Mouse (Mus musculus): ENCODE data around the gene Rabl3.
A peak's percentile ranks its signal among the peaks of the same experiment; 100 is the strongest.

Rabl3 gene

DNA sequence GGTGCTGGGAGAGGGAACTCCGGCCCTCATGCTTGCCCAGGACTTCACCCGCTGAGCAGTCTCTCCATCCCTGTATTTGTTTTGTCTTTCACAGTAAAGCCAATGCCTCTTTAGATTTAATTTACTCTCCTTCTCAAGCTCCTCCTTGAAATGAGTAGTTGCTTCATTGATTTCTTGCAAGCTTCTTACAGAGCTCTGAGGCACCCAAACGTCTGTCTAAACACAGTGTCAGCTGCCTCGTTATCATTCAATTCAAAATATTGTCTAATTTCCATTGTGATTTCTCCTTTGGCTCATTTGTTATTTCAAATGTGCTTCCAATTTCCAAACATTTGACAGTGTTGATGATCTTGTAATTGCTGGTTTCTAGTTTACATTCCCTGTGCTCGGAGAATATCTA is 6.6 kb downstream of the Rabl3 start:
- no peak for DNase-seq (ENCODE audit: low spot score)

DNA sequence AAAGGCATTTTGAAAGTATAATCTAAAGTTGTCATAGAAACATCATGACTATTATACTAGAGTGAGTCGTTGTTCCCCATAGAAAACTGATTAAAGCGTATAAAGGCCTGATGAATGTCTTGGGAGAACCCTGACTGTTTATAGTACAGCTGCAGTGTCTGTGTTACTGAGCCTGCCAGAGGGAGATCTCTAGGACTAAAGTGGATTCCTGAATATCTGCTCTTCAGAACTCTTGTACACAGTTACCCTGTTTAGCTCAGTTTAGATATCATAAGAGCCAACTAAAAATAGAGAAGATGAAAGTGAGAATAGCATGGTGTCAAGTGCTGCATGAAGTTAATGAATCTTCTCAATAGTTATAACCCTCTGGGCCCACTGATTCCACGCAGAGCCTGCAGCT is 10.6 kb downstream of the Rabl3 start:
- no peak for DNase-seq (ENCODE audit: low spot score)

DNA sequence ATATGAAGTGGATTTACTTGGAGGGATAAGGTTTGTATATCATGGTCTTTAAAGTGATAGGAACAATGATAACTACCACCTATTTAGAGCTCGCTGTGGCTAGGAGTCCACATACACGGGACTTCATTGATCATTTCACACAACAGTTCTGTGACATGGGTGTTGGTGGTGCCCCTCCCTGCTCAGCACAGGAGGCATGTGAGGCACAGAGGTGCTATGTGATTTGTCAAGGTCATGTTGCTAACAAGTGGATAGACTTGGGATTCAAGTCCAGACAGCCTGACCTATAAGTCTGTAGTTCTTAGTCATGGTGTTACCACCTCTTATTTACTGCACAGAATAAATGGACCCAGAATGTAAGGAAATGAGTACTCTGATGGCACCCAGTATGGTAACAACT is 11.3 kb downstream of the Rabl3 start:
- no peak for DNase-seq (ENCODE audit: low spot score)

DNA sequence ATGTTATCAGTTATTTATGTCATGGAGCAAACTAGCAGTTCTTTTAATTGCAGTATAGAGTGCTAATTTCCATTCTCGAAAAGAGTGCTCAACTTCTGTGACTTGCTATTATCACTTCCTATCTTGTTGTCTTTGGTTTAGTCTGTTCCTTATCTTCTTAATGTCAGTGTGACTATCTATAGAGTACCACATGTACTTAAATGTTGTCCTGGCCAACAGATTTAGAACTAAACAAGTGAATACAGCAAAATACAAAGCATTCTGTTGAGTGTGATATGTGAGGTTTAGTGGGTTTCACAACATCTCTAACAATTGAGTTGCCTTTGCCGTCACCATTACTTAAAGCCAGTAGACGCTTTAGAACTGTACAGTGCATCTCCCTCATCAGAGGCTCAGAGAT is 13.1 kb downstream of the Rabl3 start:
- DNase-seq (ENCODE audit: low spot score) = no peak

DNA sequence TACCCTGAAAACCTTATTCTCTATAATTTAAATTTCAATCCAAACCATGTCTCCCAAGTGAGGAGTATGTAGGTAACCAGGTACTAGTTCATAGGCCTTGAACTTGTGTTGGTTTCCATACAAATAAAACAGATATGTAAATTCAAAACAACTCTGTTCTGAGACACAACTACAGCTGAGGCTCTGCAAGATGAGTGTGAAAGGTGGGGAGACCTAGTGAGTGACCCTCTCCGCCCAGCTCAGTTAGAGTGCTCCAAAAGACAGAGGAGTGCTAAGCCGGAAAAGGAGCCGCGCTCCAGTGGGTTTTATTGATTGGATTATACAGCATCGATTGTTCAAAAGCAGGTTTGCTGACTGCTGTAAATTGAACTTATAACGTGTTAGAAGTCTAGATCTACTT is 22.7 kb downstream of the Rabl3 start:
- no peak for DNase-seq (ENCODE audit: low spot score)

DNA sequence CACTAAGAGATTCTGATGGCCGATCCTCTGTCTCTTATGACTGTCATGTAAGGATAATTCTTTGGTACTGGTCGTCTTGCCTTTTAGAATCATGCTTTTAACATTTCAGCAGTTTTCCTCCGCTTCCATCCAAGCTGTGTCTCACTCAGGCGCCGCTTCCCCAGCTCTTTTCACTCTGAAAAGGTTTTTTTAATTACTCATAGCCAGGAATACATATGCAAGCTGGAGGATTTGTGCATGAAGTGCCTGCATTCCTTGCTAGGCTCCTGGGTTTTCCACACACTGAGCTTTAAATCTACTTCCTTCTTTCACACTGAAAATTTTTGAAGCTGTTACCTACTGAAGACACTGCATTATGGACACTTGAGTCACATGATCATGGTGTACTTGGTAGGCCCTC is 23.3 kb downstream of the Rabl3 start:
- no peak for DNase-seq (ENCODE audit: low spot score)

DNA sequence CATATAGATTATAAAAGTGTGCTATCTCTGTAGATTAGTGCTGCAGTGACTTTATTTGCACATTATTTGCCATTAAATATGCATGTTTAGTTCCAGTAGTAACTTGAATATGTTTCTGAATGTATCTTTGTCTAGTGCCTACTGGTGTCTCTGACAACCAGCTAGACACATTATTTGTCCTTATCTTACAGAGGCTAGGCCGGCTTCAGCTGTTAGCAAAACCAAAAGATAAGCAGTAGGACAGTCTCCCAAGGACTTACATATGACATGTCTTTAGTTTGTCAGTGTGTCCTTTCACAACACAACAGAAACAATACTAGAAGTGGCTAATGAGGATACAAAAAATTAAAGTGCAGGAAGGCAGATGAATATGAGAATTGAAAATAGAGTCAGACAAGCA is 25.4 kb downstream of the Rabl3 start:
- DNase-seq (ENCODE audit: low spot score) = no peak

DNA sequence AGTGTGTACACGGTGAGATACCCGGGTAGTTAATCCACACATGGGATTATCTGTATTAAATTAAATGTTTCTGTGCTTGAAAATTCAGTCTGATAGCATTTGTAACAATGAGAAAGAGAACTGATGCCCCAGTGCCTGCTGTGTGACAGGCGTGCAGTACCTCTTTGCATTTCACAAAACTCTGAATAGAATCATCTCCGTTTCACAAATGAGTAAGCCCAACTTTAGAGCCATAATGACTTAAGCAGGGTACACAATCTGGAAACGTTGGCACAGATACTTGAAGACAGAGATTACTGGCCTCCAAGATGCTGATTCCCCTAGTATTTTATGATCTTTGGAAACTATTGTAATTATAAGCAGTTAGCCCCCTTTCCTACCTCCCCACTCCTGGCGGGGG is 26.4 kb downstream of the Rabl3 start:
- no peak for DNase-seq (ENCODE audit: low spot score)

DNA sequence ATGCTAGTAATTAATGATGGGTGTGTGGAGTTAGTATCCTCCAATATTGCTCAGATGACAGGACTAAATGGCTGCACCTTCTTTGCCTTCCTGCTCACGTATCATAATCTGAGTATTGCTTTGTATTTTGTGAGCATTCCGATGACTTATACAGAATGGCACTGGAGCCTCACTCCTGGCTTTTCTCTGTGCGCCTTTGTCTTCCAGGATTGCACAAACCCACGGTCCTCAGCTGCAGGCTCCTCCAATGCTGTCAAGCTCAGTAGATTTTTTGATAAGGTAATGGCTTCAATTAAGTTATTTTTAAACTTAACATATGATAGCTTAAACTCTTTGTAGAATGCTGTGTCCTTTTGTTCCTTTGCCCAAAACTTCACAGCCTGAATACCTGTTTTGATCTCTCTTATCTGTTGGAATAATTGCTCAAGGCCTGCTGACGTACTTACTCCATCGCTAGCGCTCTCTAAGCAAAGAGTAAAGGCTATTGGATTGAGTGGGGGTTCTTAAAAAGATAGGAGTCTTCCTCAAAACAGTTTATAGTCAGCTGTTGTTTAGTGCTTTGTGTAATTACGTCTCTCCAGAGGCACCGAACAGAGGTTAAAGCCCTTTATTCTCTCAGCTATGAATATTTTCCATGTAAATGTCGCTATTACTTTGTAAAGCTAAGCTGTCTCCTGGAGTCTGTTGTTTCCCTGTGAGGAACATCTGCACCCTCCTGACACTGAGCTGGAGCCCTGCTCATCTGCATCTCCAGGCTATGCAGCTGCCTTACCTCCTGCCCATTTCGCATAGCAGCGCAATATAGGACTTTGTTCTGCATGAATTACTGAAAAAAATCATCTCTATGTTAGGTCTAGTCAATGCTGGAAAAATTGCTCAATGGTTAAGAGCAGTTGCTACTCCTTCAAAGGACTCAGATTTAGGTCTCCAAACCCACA is 27.7 kb downstream of the Rabl3 start:
- DNase-seq (ENCODE audit: low spot score) = no peak

DNA sequence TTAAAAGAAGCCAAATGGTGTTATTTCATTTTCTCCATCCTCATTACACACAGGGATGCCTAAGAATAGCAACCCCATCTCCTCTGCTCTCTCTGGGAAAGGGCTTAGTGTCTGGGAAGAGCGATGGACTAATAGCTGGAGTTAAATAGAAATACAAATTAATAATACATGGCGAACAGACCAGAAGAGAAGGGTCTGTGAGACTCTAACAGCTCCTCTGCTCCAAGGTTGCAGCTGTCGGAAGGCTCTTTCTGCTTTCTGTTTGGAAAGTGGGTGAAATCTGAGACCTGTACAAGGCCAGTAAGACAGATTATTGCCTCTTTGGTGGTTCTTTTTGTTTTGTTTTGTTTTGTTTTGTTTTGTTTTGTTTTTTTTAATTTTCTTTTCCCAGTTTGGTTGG is 31.9 kb downstream of the Rabl3 start:
- DNase-seq (ENCODE audit: low spot score) = no peak

DNA sequence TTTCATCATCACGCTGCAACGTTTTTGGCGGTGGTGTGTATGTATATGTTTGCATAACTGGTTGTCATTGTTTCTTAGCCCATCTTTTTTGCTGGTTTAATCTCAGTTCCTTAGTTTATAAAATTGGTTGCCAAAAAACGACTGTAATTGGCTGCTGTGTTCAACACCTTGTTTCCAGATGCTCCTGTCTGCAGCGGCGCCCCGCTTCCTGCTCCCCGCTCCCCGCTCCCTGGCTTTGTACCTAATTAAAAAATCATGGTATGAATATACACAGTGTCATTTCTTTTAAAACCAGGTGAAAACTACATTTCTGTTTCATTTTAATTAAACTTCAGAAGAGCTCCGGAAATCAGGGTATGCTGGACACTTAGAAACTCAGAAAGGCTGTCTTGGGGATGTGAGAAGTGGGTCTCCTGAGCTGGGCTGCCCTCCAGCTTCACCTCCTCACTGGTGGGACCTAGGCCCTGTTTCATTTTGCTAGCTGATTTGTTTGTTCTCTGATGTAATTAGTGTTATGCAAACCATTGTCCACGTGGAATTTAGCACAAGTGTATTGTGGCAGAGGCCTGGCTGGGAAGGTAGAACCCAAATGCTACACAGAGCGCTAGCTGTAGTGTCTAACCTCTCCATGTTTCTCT is 32.6 kb downstream of the Rabl3 start:
- DNase-seq (ENCODE audit: low spot score) = no peak

DNA sequence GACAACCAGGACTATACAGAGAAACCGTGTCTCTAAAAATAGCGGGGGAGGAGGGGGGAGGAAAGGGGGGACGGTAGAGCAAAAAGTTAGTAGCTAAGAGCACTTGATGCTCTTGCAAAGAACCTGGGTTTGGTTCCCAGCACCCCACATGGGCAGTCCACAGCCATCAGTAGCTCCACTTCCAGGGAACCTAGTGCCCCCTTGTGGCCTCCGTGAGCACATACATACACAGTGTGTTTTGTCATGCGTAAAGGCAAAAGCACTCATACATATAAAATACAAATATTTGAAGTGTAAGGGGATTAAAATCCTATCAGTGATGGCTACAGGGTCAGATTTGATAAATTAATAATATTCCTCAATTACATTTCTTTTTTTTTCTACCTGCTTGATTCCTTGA is 33.4 kb downstream of the Rabl3 start:
- DNase-seq (ENCODE audit: low spot score) = no peak

DNA sequence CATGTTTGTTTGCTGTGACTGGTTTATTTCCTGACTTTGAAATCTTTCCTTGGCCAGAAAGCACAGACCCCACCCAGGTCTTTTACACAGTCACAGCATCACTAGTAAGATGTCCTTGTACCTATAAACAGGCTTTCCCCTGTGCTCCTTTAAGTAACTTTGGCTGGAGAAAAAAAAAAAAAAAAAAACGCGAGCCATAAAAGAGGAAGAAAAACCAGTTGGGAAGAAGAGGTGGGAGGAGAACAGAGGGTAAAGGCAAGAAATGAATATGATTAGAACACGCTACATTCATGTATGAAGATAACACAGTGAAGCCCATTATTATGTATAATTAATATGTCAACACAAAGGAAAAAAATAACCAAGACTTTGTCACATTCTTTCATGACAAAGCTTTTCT is 35.6 kb downstream of the Rabl3 start:
- no peak for DNase-seq (ENCODE audit: low spot score)

DNA sequence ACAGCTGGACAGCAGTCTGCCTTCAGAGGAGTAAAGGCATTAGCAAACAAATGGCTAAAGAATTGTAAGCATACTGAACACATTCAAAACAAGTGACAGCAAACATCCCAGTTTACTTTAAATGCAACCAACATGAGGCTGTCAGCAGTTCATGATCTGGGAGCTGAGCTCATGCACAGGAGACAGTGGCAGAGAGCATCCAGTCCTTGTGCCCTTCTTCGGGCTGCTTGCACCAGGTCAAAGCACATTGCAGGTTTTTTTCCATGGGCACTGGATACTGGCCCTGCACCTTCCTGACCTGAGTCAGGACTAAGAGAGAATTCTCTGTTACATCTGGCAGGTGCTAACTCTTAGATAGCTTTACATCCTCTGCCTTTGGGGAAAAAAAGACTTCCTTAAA is 39.9 kb downstream of the Rabl3 start:
- no peak for DNase-seq (ENCODE audit: low spot score)

DNA sequence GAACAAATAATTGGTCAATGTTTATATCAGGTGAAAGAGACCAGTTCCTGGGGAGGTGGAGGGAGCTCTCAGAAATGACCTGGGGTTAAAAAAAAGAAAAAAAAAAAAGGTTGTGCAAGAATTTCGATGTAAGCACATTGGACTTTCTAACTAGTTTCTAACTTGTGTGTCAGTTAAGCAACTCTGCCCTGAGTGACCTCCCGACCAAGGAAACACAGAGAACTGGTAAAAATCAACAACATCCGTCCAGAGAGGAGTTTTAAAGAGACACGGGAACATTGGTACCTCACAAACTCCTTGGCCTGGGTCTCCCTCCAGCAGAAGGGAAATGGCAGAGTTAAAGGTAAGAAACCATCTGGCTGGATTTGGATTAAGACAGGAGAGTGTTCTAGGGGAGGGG is 40.3 kb downstream of the Rabl3 start, which contains the start of gene Hgd:
Gene Hgd (plus strand): TSS at position 160 of the 400 bp plus-strand sequence.
- peak; percentile 66 for DNase-seq (ENCODE audit: low spot score)

DNA sequence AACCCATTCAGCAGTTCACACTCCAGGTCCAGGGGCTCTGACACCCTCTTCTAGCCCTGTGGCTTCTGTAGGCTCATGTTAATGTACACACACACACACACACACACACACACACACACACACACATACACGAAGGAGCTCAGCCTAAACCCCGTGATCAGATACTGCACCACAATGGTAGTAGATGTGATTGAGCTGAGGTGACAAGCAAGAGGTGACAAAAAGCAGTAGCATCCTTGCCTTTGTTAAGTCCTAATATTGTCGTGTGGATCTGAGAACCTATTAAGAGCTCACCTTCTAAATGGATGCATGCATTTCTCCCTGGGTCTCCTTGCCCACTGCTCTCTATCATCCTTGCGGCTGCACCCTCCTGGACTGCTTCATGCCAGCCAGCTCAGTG is 41.0 kb downstream of the Rabl3 start:
- DNase-seq (ENCODE audit: low spot score) = no peak

DNA sequence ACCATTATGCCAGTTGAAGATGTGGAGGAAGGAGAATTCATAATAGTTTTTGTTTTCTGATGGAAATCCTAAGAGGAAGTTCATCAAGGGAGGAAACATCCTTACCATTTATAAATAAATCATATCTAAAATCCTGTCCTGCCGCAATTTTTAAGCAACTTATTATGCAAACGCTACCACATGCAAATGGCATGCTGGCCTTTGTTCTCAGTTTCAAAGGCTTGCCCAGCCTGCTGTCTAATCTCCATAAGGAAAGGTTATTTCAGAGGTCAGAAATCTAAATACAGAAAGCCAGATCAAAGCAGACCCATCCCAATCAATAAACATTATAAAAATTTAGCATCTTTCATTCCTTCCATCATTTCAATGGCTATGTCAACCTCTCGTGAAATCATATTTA is 42.2 kb downstream of the Rabl3 start:
- DNase-seq (ENCODE audit: low spot score) = no peak

DNA sequence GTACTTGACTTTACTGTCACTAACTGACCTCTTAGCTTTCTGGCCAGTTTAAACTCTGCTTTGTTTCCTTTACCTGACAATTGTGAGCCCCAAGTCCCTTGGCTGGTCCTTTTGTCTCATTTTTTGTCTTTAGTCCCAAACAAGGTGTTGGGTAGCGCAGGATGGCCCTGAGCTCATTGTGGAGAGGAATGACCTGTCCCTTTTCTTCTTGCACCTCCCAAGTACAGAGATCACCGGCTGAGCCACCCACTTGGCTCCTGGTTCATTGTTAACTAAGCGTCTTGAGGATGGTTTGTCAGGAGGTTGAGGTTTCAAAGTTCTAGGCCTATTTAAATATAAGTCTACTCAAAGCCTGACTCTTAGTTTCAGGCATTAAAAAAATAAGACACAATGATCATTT is 43.6 kb downstream of the Rabl3 start:
- DNase-seq (ENCODE audit: low spot score) = peak; percentile 70

DNA sequence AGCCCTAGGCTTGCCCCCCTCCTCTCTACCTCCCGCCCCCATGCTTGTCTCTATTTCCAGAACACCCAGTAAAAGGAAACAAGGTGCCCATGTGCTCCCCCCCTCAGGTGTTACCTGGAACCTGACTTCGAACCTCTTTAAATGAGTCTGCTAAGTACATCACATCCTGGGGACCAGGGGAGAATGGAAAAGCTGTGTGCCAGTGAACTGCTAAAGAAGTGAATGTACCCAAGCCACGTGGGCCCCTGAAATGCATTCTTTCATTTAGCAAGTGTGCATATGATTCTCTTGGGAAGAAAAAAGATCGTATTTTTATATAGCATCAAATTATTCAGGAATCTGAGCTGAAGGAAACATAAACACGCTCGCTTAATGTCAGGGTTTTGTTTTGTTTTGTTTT is 44.1 kb downstream of the Rabl3 start:
- DNase-seq (ENCODE audit: low spot score) = no peak

DNA sequence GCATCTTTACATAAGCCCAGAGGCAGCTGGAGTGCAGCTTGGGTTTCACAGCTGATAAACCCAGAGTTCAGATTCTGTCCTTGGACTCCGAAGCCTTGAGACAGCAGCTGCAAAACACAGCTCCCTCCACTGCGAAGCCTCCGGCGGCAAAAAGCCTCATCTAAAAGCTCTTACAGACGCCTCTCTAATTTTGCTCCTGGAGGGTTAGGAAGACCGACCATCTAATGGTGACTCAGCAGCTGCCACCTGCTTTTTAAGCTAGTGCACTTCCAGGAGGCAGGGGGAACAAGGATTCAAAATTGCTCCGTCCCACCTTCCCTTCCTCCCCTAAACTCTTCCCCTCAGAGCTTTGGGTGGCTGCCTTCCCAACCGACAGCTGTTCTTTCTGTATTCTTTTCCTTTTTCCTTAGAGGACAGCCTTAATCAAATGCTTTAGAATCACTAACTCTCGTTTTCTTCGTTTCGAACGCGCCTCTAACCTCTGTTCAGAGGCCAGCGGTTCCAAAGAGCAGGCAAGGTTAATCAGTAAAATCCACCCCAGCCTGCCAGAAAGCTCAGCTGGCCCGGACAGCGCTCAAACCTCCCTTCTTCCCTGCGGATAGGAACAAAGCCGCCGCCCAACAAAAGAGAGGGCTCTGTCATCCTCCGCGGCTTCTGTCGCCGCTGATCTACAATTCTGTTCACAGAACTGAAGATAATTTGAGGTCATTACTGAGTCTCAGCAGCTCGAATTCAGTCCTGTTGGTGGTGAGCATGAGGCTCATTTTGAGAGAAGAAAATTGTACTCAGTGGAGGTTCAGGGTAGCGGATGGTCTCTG is 44.7 kb downstream of the Rabl3 start:
- peak; percentile 81 for DNase-seq (ENCODE audit: low spot score)

DNA sequence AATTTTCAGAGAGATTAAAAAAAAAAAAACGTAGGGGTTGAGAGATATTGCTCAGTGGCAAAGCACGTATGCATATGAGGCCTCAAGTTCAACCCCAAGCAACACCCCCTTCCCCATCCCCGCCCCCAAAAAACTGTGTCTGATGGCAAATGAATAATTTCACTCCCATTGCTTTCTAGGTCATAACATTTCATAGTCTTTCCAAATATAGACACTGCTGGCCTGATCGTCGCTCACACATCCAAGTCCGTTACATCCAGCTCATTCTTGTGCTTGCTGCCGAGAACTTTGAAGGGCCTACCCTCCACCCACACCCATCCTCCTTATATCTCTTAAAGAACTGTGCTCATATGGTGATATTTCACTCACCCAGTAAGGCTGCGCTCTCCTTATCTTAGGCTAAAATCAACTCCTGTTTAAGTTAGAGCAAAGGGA is 45.5 kb downstream of the Rabl3 start:
- no peak for DNase-seq (ENCODE audit: low spot score)

DNA sequence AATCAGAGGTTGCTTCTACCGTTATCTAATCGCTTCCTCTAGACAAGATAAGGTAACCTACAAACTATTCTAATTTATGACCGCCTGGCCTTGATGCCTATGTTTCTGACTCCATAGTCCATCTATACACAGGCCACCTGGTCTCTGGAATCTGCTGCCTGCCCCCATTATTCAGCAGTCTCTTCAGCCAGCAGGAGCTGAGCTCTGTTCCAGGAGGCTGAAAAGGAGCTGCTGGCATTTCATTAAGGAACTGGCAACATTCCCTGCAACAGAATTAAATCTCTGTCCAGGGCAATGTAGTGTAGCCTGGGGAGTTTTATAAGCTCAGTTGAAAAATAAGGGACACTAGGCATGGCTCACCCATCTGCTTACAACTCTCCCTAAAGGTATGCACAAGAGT is 51.2 kb downstream of the Rabl3 start:
- no peak for DNase-seq (ENCODE audit: low spot score)

DNA sequence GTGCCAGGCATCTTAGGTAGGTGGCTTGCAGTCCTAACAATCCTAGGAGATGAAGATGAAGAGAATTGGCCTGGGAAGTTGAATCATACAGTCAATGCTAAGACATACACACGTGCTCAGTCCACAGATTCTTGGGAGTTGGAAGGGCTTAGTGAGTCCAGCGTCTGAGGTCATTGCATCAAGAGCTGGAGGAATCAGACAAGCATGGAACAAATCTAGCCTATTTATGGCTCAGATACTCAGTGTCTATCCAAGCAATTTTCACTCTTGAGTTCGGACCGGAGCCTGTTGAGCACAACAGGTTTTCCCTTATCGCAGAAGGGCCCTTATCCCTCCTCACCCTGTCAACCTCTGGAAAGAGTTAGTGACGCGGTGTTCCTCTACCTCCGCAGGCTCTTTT is 51.9 kb downstream of the Rabl3 start:
- no peak for DNase-seq (ENCODE audit: low spot score)

Measured in yolk sac, embryonic 10.5 days (tissue).